Mouse (Mus musculus) midbrain, postnatal 0 days (tissue): ENCODE data around the gene Kdm7a. TPM values are rescaled to one million over a fixed set of nuclear protein-coding genes. Genes with fewer than 3 reads are reported as not detected.
A peak's percentile ranks its signal among the peaks of the same experiment; 100 is the strongest.

Experiments used
- ATAC-seq: fragments of 200-750 bp; cut with Nextera tagmentation; 2 replicates; pipeline ENCODE4 v1.8.0; 2017; ENCODE audit warnings: moderate number of reproducible peaks, mild to moderate bottlenecking, moderate TSS enrichment, moderate library complexity; ENCODE audit not compliant: low FRiP score
- DNase-seq: peaks from one replicate; pipeline ENCODE4 v3.0.0-alpha.2; 2015; ENCODE audit warnings: low spot score
- H3K27ac ChIP-seq: fragments of 300-500 bp; sonication (generic); 2 replicates; pipeline ENCODE4 v1.5.1; 2014; ENCODE audit warnings: low read depth, mild to moderate bottlenecking, low read length, mixed read lengths
- H3K27me3 ChIP-seq: fragments of 300-500 bp; sonication (generic); 2 replicates; pipeline ENCODE4 v1.6.1; 2014; ENCODE audit warnings: low read length, control low read depth, mixed read lengths; ENCODE audit not compliant: insufficient read depth
- H3K36me3 ChIP-seq: fragments of 300-500 bp; sonication (generic); 2 replicates; pipeline ENCODE4 v1.6.1; 2014; ENCODE audit warnings: low read length, control low read depth, mixed read lengths; ENCODE audit not compliant: insufficient read depth
- H3K4me1 ChIP-seq: fragments of 300-500 bp; sonication (generic); 2 replicates; pipeline ENCODE4 v1.6.1; 2014; ENCODE audit warnings: mild to moderate bottlenecking, control low read depth, antibody characterized with exemption, low read length, mixed read lengths; ENCODE audit not compliant: insufficient read depth
- H3K4me2 ChIP-seq: fragments of 300-500 bp; sonication (generic); 2 replicates; pipeline ENCODE4 v1.6.1; 2014; ENCODE audit warnings: low read depth, mild to moderate bottlenecking, low read length, mixed read lengths; ENCODE audit not compliant: poor library complexity, severe bottlenecking
- H3K4me3 ChIP-seq: fragments of 300-500 bp; sonication (generic); 2 replicates; pipeline ENCODE4 v1.5.1; 2014; ENCODE audit warnings: low read depth, mild to moderate bottlenecking, low read length, moderate library complexity
- H3K9ac ChIP-seq: fragments of 300-500 bp; sonication (generic); replicated peaks from 2 replicates; pipeline ENCODE4 v1.6.1; 2014; ENCODE audit warnings: mild to moderate bottlenecking, low read length, moderate library complexity, mixed read lengths; ENCODE audit not compliant: poor library complexity, severe bottlenecking
- H3K9me3 ChIP-seq: fragments of 300-500 bp; sonication (generic); 2 replicates; pipeline ENCODE4 v1.6.1; 2016; ENCODE audit warnings: low read length, control low read depth
- CTCF ChIP-seq: IDR thresholded peaks from 2 replicates; pipeline ENCODE4 v1.5.1; 2016; ENCODE audit warnings: antibody characterized with exemption, mild to moderate bottlenecking
- WGBS: fragments of 180-500 bp; shearing (Covaris S2); extraction: QIAGEN DNeasy Blood & Tissue Kit; methylation state at CpG from one replicate; pipeline ENCODE4 v1.1.7; 2014; 5-methylcytosine and 5-hydroxymethylcytosine counted together
- polyA plus RNA-seq: library from polyadenylated mRNA; unstranded; fragments of >200 nt; fragmentation: Nextera tagmentation; extraction: Ambion mirVana; gene quantifications from 2 replicates; pipeline ENCODE4 v1.2.1, GENCODE M21; 2015
- total RNA-seq: library from RNA; depleted of rRNA; stranded (reverse); fragments of >200 nt; gene quantifications from 2 replicates; pipeline ENCODE4 v1.2.3, GENCODE M21; 2014

Gene Kdm7a
- total and polyA plus RNA-seq, 2 experiments from 2014 or later, result 1.5 to 5.4 TPM

DNA sequence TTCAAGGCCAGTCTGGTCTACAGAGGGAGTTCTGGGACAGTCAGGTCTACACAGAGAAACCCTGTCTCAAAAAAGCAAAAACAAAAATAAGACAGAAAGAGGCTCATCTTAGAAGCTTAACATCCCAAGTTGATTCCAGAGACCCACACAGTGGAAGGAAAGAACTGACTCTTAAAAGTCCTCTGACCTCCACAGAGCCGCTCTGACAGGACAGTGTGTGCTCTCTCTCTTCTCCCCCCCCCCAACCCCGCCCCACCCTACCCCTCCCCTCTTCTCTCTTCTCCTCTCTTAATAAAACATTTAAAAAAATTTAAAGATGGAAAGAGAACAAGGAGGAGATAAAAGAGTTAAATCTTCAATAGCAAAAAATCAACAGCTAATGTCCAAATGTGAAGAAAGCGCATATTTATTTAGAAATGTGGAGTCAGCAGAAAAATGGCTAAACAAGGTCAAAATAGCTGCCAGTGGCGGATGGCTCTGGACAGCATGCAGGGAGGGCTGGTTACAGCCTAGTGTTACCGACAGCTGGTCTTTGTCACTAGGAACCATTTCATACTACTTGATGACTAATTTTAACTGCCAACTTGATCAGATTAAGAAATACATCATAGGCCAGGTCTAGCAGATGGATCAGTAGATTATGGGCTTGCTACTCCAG, 8.5 kb upstream of the Kdm7a start:
- Histone ChIP-seq H3K9me3 (no peaks in the 10 kb centered on the region), H3K27ac (no peak overlapping the region), H3K4me3 (no peak overlapping the region), H3K9ac (no peak overlapping the region), H3K4me2 (no peak overlapping the region), H3K4me1 (no peaks in the 10 kb centered on the region), H3K36me3 (no peaks in the 10 kb centered on the region), H3K27me3 (no peaks in the 10 kb centered on the region)
- no peak for TF ChIP-seq CTCF
- DNase-seq (no peak), ATAC-seq (no peak)
- WGBS, result 71% methylated on average over 5 of the region's 5 CpGs

DNA sequence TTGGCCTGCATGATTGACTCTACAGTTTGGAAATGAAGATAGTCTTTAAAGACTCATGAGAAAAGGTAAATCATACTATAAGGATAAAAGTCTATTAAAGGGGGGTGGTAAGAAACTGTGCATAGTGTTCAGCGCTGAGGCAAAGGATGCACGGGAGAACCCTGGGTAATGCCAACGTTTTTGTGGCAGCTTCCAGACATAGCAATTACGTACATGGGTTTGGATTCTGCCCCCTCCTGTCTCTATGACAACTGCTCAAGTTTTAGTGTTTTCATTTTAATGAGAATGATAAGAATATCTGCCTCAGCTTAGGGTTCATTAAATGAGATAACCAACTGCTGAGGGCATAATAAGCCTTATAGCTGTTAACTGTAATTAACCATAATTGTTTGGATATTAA, 3.1 kb upstream of the Kdm7a start:
- ATAC-seq, result no peak
- Histone ChIP-seq H3K36me3 (no peaks in the 10 kb centered on the region), H3K4me3 (no peak overlapping the region), H3K4me2 (no peak overlapping the region), H3K9me3 (no peaks in the 10 kb centered on the region), H3K27ac (no peak overlapping the region), H3K9ac (no peak overlapping the region), H3K27me3 (no peaks in the 10 kb centered on the region), H3K4me1 (no peaks in the 10 kb centered on the region)
- TF ChIP-seq CTCF, result no peak
- no peak for DNase-seq
- 72% methylated on average over 4 of the region's 4 CpGs for WGBS

DNA sequence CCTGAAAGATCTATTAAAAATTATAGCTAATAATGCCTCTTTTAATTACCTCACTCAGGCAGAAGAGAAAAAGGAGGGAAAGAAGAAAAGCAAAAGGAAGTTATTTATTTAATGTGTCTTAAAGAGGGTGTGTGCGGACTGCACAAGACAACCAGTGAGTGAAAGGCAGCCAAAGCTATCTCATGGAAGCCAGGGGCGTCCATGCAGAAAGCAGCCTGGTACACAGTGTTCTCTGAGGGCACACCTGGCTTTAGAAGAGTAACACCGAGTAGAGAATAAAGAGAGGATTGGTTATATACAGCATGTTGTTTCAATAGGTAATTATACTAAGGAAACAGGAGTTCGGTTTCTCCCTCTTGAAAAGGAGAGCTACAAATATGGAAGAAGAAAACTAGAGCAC, 1.6 kb upstream of the Kdm7a start:
- Histone ChIP-seq H3K4me2 (no peak overlapping the region), H3K27ac (no peak overlapping the region), H3K9me3 (no peaks in the 10 kb centered on the region), H3K27me3 (no peaks in the 10 kb centered on the region), H3K4me3 (no peak overlapping the region), H3K9ac (no peak overlapping the region), H3K4me1 (no peaks in the 10 kb centered on the region), H3K36me3 (no peaks in the 10 kb centered on the region)
- no peak for DNase-seq
- ATAC-seq, result no peak
- 73% methylated on average over 4 of the region's 4 CpGs for WGBS
- TF ChIP-seq CTCF, result no peak

DNA sequence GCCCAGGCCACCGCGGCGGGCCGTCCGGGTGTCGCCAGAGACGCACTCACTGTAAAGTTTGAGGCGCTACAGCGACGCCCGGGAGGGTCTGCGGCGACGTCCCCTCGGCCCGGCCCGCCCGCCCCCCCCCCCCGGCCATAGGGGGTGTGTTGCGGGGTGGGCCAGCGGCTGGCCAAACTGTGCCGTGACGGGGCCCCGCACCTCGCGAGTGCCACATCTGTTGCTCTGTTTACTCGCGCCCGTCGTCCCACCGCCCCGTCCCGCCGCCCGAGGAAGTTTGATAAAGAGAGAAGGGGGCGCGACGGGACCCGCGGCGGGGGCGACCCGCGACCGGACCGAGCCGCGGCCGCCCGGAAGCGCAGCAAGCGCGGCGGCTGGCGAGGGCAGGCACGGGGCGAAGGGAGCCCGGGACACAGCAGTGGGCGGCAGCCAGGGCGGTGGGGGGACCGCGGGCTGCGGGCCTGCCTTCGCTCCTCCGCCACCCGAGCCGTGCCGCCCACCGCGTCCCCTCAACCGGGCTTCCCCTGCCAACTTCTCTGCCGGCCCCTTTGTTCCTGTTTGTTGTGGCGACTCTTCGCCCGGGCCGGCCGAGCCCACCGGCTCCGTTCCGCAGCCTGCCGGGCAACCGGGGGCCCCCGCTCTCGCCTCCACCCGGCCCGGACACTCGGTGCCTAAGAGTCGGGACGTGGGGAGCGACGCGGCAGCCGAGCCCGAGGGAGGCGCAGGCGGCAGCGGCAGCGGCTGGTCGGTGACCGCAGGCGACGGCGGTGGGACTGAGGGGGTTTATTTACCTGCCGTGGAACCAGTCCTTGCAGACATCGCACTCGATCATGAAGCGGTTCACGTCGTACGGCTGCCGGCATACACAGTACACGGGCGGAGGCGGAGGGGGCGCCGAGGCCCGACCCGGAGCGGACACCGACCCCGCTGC, 674 bp downstream of the Kdm7a start:
- Histone ChIP-seq H3K27me3 (no peaks in the 10 kb centered on the region), H3K9ac (peak overlapping the region; percentile 93), H3K36me3 (no peaks in the 10 kb centered on the region), H3K4me1 (no peaks in the 10 kb centered on the region), H3K9me3 (no peaks in the 10 kb centered on the region), H3K4me2 (peak overlapping the region; percentile 77), H3K27ac (peak overlapping the region; percentile 89), H3K4me3 (peak overlapping the region; percentile 98)
- peak; percentile 48 for ATAC-seq
- peak; percentile 5 for DNase-seq
- TF ChIP-seq CTCF, result no peak
- 1% methylated on average over 63 of the region's 121 CpGs for WGBS

DNA sequence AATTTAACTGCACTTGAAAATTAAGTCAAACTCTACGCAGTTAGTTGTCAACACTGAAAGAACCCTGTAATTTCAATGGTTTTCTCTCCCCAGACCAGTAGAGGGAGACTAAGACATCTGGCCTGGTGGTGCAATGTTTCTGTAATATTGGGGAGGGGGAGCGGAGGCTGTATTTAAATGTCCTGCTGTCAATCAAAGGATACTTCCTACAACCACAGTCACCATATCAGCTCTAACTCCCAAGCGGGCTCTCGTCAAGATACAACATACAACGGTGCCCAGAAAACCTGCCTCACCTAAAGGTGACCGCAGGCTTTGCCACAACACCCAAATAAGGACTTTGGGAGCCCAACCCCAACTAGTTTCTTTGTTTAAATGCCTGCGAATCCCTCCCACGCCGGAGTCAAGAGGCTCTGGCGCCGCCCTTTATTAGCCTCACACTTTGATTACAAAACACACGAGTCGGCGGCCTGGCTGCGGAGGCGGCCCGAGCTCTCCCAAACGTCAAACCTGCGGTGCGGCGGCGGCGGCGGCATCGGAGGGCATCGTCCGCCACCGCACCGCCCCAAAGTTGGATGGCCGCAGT, 1.4 kb downstream of the Kdm7a start:
- Histone ChIP-seq H3K4me3 (peak overlapping the region; percentile 98), H3K4me2 (peak overlapping the region; percentile 77), H3K36me3 (no peaks in the 10 kb centered on the region), H3K9me3 (no peaks in the 10 kb centered on the region), H3K4me1 (no peaks in the 10 kb centered on the region), H3K27me3 (no peaks in the 10 kb centered on the region), H3K27ac (peak overlapping the region; percentile 89), H3K9ac (peak overlapping the region; percentile 93)
- under 1% methylated on average over 30 of the region's 30 CpGs for WGBS
- TF ChIP-seq CTCF, result peak; percentile 91
- ATAC-seq, result 0 out of 2 replicates have a peak, but pooled peaks have one; percentile 1
- peak; percentile 88 for DNase-seq
